Mouse (Mus musculus): ENCODE results near the gene Cfap36. TPM values are rescaled to one million over a fixed set of nuclear protein-coding genes. Genes with fewer than 3 reads are reported as not detected.

The Cfap36 gene
- polyA plus RNA-seq, 1 experiment from 2014 or later: 68.5 TPM

DNA sequence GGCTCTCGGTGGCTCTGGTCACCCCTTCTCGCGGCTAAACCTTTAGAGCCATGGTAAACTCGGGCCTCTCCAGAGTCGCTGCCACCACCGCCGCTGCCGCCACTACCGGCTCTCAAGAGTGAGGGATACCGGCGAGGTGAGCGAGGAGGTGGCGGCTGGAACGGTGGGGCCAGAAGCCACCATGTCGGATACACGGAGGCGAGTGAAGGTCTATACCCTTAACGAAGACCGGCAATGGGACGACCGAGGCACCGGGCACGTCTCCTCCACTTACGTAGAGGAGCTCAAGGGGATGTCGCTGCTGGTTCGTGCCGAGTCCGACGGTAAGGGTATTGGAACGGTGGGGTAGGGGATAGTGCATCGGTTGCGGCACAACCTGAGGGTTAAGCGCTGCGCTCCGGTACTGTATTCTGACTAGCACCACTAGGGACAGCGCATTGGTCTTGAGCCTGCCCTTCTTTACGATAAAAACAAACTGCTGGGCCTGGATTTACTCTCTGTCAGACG, 74.0 kb downstream of the Cfap36 start:
- Histone ChIP-seq H3K4me3 (ENCODE audit: low read depth, low read length) (peak overlapping the region; percentile 86), H3K27me3 (ENCODE audit: control insufficient read depth, insufficient read depth, low read length) (no peaks in the 10 kb centered on the region), H3K9ac (ENCODE audit: low read length) (peak overlapping the region; percentile 98), H3K4me2 (ENCODE audit: low read depth) (peak overlapping the region; percentile 55), H3K4me1 (ENCODE audit: control insufficient read depth, insufficient read depth, low read length) (peaks cover 3% of the 10 kb centered on the region; the same call in 1 of the 2 replicates), H3K9me3 (ENCODE audit: control insufficient read depth, low read length) (no peaks in the 10 kb centered on the region), H3K27ac (ENCODE audit: low read depth, low read length) (peak overlapping the region; percentile 97), H3K36me3 (ENCODE audit: control insufficient read depth, insufficient read depth, low read length) (no peaks in the 10 kb centered on the region)
- ATAC-seq (ENCODE audit: insufficient read depth, low FRiP score, low TSS enrichment): peak; percentile 81
- under 1% methylated on average over 38 of the region's 38 CpGs for WGBS
- DNase-seq (ENCODE audit: low spot score): peak; percentile 79

DNA sequence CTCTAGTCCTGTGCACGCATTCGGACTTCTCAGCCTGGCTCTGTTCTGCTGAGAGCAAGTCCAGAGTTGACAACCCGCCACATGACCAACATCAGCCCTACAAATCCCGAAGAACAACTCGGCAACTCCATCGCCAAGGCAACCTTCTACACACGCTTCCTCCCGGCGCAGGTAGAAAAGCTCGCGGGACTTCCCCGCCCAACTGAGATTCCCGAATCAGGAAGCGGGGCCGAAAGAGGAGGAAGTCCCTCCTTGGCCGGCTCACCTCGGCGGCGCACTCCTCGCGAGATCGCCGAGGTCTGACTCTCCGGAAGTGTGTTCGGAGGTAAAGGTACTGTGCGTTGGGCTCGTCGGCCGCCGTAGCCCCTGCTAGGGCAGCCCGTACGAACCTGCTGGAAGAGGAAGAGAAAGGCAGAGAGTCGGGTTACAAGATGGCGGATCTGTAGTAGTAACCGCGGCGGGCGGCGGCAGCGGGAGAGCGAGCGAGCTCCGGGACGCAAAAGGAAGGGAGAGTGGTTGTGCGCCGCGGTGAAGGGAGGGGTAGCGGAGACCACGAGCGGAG, 74.6 kb downstream of the Cfap36 start, which contains the start of gene Ppp4r3b:
Gene Ppp4r3b (plus strand): TSS at position 328 of the 562 bp plus-strand sequence.
- Histone ChIP-seq H3K9me3 (ENCODE audit: control insufficient read depth, low read length) (no peaks in the 10 kb centered on the region), H3K4me1 (ENCODE audit: control insufficient read depth, insufficient read depth, low read length) (peaks cover 3% of the 10 kb centered on the region; the same call in 1 of the 2 replicates), H3K9ac (ENCODE audit: low read length) (peak within 1 kb of the TSS; percentile 98), H3K27me3 (ENCODE audit: control insufficient read depth, insufficient read depth, low read length) (no peaks in the 10 kb centered on the region), H3K27ac (ENCODE audit: low read depth, low read length) (peak within 1 kb of the TSS; percentile 97), H3K4me2 (ENCODE audit: low read depth) (peak within 1 kb of the TSS; percentile 65), H3K4me3 (ENCODE audit: low read depth, low read length) (peak within 1 kb of the TSS; percentile 86), H3K36me3 (ENCODE audit: control insufficient read depth, insufficient read depth, low read length) (no peaks in the 10 kb centered on the region)
- DNase-seq (ENCODE audit: low spot score) (peak; percentile 98), ATAC-seq (ENCODE audit: insufficient read depth, low FRiP score, low TSS enrichment) (peak; percentile 98)
- 2% methylated on average over 50 of the region's 50 CpGs for WGBS

DNA sequence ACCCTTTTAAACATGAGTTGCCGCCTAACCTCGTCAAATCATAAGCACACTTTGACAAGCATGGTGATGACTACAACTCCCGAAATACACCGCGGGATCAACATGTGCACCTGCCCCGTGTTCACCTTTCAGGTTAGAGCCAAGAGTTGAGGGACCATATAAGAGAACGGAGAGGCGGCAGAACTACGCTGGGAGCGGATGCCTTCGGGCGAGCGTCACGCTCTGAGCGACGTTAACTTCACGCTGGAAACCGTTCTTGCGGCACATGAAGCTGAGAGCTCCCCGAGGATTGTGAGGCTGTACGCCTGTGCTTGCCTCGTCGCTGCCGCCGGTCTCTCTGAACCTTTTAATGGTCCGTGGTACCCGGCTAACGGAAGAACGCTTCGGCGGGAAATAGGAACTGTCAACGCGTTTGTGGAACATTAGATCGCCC, 75.2 kb downstream of the Cfap36 start:
- peak overlapping the region; percentile 65 for H3K9ac ChIP-seq (ENCODE audit: low read length)
- under 1% methylated on average over 34 of the region's 34 CpGs for WGBS
- ATAC-seq (ENCODE audit: insufficient read depth, low FRiP score, low TSS enrichment) (peak; percentile 10), DNase-seq (ENCODE audit: low spot score) (peak; percentile 36)
- peak overlapping the region; percentile 28; the same call in 1 of the 2 replicates for H3K27ac ChIP-seq (ENCODE audit: low read depth, low read length)
- H3K27me3 ChIP-seq (ENCODE audit: control insufficient read depth, insufficient read depth, low read length): no peaks in the 10 kb centered on the region
- H3K4me2 ChIP-seq (ENCODE audit: low read depth): peak overlapping the region; percentile 65
- peaks cover 3% of the 10 kb centered on the region; the same call in 1 of the 2 replicates for H3K4me1 ChIP-seq (ENCODE audit: control insufficient read depth, insufficient read depth, low read length)
- peak overlapping the region; percentile 86 for H3K4me3 ChIP-seq (ENCODE audit: low read depth, low read length)
- no peaks in the 10 kb centered on the region for H3K36me3 ChIP-seq (ENCODE audit: control insufficient read depth, insufficient read depth, low read length)
- H3K9me3 ChIP-seq (ENCODE audit: control insufficient read depth, low read length): no peaks in the 10 kb centered on the region

Other genes with a start within 250 kb of the Cfap36 start
- 42.2 and 44.9 TPM in 2 replicates for gene Pnpt1, start 116.7 kb downstream of the Cfap36 start, polyA plus RNA-seq (2014; fragmentation: Nextera tagmentation; extraction: Ambion mirVana)
- gene Ppp4r3b, start 74.5 kb downstream of the Cfap36 start, polyA plus RNA-seq (2014; fragmentation: Nextera tagmentation; extraction: Ambion mirVana): 83.2 and 86.9 TPM in 2 replicates
- 40.3 and 45.3 TPM in 2 replicates for gene Ccdc88a, start 126.2 kb upstream of the Cfap36 start, polyA plus RNA-seq (2014; fragmentation: Nextera tagmentation; extraction: Ambion mirVana)

All from neural tube, embryonic 11.5 days (tissue).